Mouse (Mus musculus) stomach, embryonic 16.5 days (tissue): ENCODE results near the gene Pde4c. TPM values are rescaled to one million over a fixed set of nuclear protein-coding genes. Genes with fewer than 3 reads are reported as not detected.
A peak's percentile ranks its signal among the peaks of the same experiment; 100 is the strongest.

Experiments used
- ATAC-seq: fragments of 200-750 bp; cut with Nextera tagmentation; 2 replicates; pipeline ENCODE4 v1.8.0; 2017; ENCODE audit warnings: moderate number of reproducible peaks, moderate TSS enrichment; ENCODE audit not compliant: insufficient read depth, low FRiP score
- H3K27ac ChIP-seq: fragments of 300-500 bp; sonication (generic); 2 replicates; pipeline ENCODE4 v1.5.1; 2014; ENCODE audit warnings: low read length
- H3K27me3 ChIP-seq: fragments of 300-500 bp; sonication (generic); 2 replicates; pipeline ENCODE4 v1.6.1; 2014; ENCODE audit warnings: low read length, control low read depth, mixed read lengths; ENCODE audit not compliant: control insufficient read depth, insufficient read depth
- H3K36me3 ChIP-seq: fragments of 300-500 bp; sonication (generic); 2 replicates; pipeline ENCODE4 v1.6.1; 2014; ENCODE audit warnings: low read length; ENCODE audit not compliant: control insufficient read depth, insufficient read depth
- H3K4me1 ChIP-seq: fragments of 300-500 bp; sonication (generic); 2 replicates; pipeline ENCODE4 v1.6.1; 2014; ENCODE audit warnings: low read length, control low read depth, mixed read lengths; ENCODE audit not compliant: control insufficient read depth, insufficient read depth
- H3K4me2 ChIP-seq: fragments of 300-500 bp; sonication (generic); 2 replicates; pipeline ENCODE4 v1.6.1; 2014; ENCODE audit warnings: low read depth, low read length, mixed read lengths
- H3K4me3 ChIP-seq: fragments of 300-500 bp; sonication (generic); replicated peaks from 2 replicates; pipeline ENCODE4 v1.5.1; 2014; ENCODE audit warnings: mild to moderate bottlenecking, low read length
- H3K9ac ChIP-seq: fragments of 300-500 bp; sonication (generic); 2 replicates; pipeline ENCODE4 v1.6.1; 2014; ENCODE audit warnings: low read length
- H3K9me3 ChIP-seq: fragments of 300-500 bp; sonication (generic); replicated peaks from 2 replicates; pipeline ENCODE4 v1.6.1; 2016; ENCODE audit warnings: low read length, control low read depth; ENCODE audit not compliant: control insufficient read depth
- WGBS: fragments of 180-500 bp; shearing (Covaris S2); extraction: QIAGEN DNeasy Blood & Tissue Kit; methylation state at CpG from one replicate; pipeline ENCODE4 v1.1.7; 2014; 5-methylcytosine and 5-hydroxymethylcytosine counted together
- polyA plus RNA-seq: library from polyadenylated mRNA; unstranded; fragments of >200 nt; fragmentation: Nextera tagmentation; extraction: Ambion mirVana; gene quantifications from 2 replicates; pipeline ENCODE4 v1.2.1, GENCODE M21; 2015

Gene Pde4c
- polyA plus RNA-seq, 1 experiment from 2014 or later = 0.23 TPM

GRCm38 (mm10) chr8:70765838-70766570 is 42.5 kb downstream of the Pde4c start:
- Histone ChIP-seq H3K4me2 (peak overlapping the region; percentile 95), H3K36me3 (peaks cover 27% of the 10 kb centered on the region), H3K27ac (peak overlapping the region; percentile 90), H3K4me1 (peaks cover 40% of the 10 kb centered on the region), H3K4me3 (peak overlapping the region; percentile 59), H3K9me3 (no peaks in the 10 kb centered on the region), H3K27me3 (no peaks in the 10 kb centered on the region), H3K9ac (peak overlapping the region; percentile 80)
- ATAC-seq = no peak
- 1% methylated on average over 34 of the region's 34 CpGs for whole genome bisulfite sequencing

- Histone ChIP-seq H3K9me3 (no peaks in the 10 kb centered on the region), H3K4me2 (peak overlapping the region; percentile 95), H3K4me1 (peaks cover 34% of the 10 kb centered on the region), H3K36me3 (peaks cover 35% of the 10 kb centered on the region), H3K27me3 (no peaks in the 10 kb centered on the region), H3K9ac (peak overlapping the region; percentile 80), H3K27ac (peak overlapping the region; percentile 90), H3K4me3 (peak overlapping the region; percentile 59)
- WGBS = 10% methylated on average over 21 of the region's 21 CpGs
- ATAC-seq = peak; percentile 74
Observed at GRCm38 (mm10) chr8:70766571-70767440, 43.3 kb downstream of the Pde4c start.

- WGBS = 84% methylated on average over 6 of the region's 6 CpGs
- H3K4me2 ChIP-seq = no peak overlapping the region
- peaks cover 39% of the 10 kb centered on the region for H3K36me3 ChIP-seq
- no peaks in the 10 kb centered on the region for H3K9me3 ChIP-seq
- peak overlapping the region; percentile 80; the same call in 1 of the 2 replicates for H3K9ac ChIP-seq
- no peaks in the 10 kb centered on the region for H3K27me3 ChIP-seq
- ATAC-seq = no peak
- peaks cover 40% of the 10 kb centered on the region for H3K4me1 ChIP-seq
- H3K27ac ChIP-seq = peak overlapping the region; percentile 90; the same call in 1 of the 2 replicates
- H3K4me3 ChIP-seq = no peak overlapping the region
Observed at GRCm38 (mm10) chr8:70767503-70767902, 44.0 kb downstream of the Pde4c start.

GRCm38 (mm10) chr8:70768231-70768776 is 44.8 kb downstream of the Pde4c start:
- no peak for ATAC-seq
- 94% methylated on average over 32 of the region's 32 CpGs for WGBS
- no peaks in the 10 kb centered on the region for H3K9me3 ChIP-seq
- no peaks in the 10 kb centered on the region for H3K27me3 ChIP-seq
- 0 out of 2 replicates have a peak overlapping the region, but pooled peaks have one; percentile 6 for H3K27ac ChIP-seq
- H3K4me3 ChIP-seq = no peak overlapping the region
- H3K9ac ChIP-seq = no peak overlapping the region
- no peak overlapping the region for H3K4me2 ChIP-seq
- peaks cover 44% of the 10 kb centered on the region for H3K4me1 ChIP-seq
- peaks cover 39% of the 10 kb centered on the region for H3K36me3 ChIP-seq

GRCm38 (mm10) chr8:70768956-70769355 is 45.4 kb downstream of the Pde4c start:
- H3K4me1 ChIP-seq = peaks cover 48% of the 10 kb centered on the region
- ATAC-seq = no peak
- H3K27me3 ChIP-seq = no peaks in the 10 kb centered on the region
- no peaks in the 10 kb centered on the region for H3K9me3 ChIP-seq
- no peak overlapping the region for H3K4me2 ChIP-seq
- no peak overlapping the region for H3K9ac ChIP-seq
- WGBS = 81% methylated on average over 16 of the region's 16 CpGs
- no peak overlapping the region for H3K27ac ChIP-seq
- no peak overlapping the region for H3K4me3 ChIP-seq
- peaks cover 39% of the 10 kb centered on the region for H3K36me3 ChIP-seq

- no peak overlapping the region for H3K4me3 ChIP-seq
- H3K9ac ChIP-seq = no peak overlapping the region
- H3K27me3 ChIP-seq = no peaks in the 10 kb centered on the region
- H3K36me3 ChIP-seq = peaks cover 41% of the 10 kb centered on the region
- 4% methylated on average over 26 of the region's 26 CpGs for WGBS
- no peak overlapping the region for H3K27ac ChIP-seq
- ATAC-seq = peak; percentile 54
- no peak overlapping the region for H3K4me2 ChIP-seq
- peaks cover 49% of the 10 kb centered on the region for H3K4me1 ChIP-seq
- H3K9me3 ChIP-seq = no peaks in the 10 kb centered on the region
Observed at GRCm38 (mm10) chr8:70769359-70769758, 45.8 kb downstream of the Pde4c start.

- H3K9me3 ChIP-seq = no peaks in the 10 kb centered on the region
- no peak overlapping the region for H3K4me3 ChIP-seq
- no peak overlapping the region for H3K4me2 ChIP-seq
- peaks cover 51% of the 10 kb centered on the region for H3K4me1 ChIP-seq
- H3K27me3 ChIP-seq = no peaks in the 10 kb centered on the region
- H3K27ac ChIP-seq = no peak overlapping the region
- H3K9ac ChIP-seq = no peak overlapping the region
- peaks cover 41% of the 10 kb centered on the region for H3K36me3 ChIP-seq
- 69% methylated on average over 12 of the region's 12 CpGs for WGBS
- no peak for ATAC-seq
Observed at GRCm38 (mm10) chr8:70769858-70770257, 46.3 kb downstream of the Pde4c start.

GRCm38 (mm10) chr8:70770748-70771147 is 47.2 kb downstream of the Pde4c start:
- peaks cover 41% of the 10 kb centered on the region for H3K36me3 ChIP-seq
- H3K4me3 ChIP-seq = no peak overlapping the region
- H3K27ac ChIP-seq = no peak overlapping the region
- H3K4me1 ChIP-seq = peaks cover 53% of the 10 kb centered on the region
- no peaks in the 10 kb centered on the region for H3K9me3 ChIP-seq
- ATAC-seq = no peak
- 90% methylated on average over 13 of the region's 13 CpGs for WGBS
- no peak overlapping the region for H3K9ac ChIP-seq
- H3K4me2 ChIP-seq = no peak overlapping the region
- H3K27me3 ChIP-seq = no peaks in the 10 kb centered on the region

- no peaks in the 10 kb centered on the region for H3K9me3 ChIP-seq
- no peaks in the 10 kb centered on the region for H3K27me3 ChIP-seq
- H3K9ac ChIP-seq = no peak overlapping the region
- 84% methylated on average over 7 of the region's 7 CpGs for WGBS
- ATAC-seq = no peak
- H3K4me2 ChIP-seq = no peak overlapping the region
- peaks cover 54% of the 10 kb centered on the region for H3K4me1 ChIP-seq
- peaks cover 41% of the 10 kb centered on the region for H3K36me3 ChIP-seq
- H3K4me3 ChIP-seq = no peak overlapping the region
- H3K27ac ChIP-seq = no peak overlapping the region
Observed at GRCm38 (mm10) chr8:70771217-70771616, 47.7 kb downstream of the Pde4c start.
